Mouse (Mus musculus): ENCODE data around the gene Cdk19. TPM values are rescaled to one million over a fixed set of nuclear protein-coding genes. Genes with fewer than 3 reads are reported as not detected.
"Not testable (repeated sequence)": the region's sequence is repeated elsewhere in the genome, so short reads cannot be mapped to it uniquely, and the experiment has no call there.

The Cdk19 gene
- total and polyA plus RNA-seq, 3 experiments = 2.8 to 8.2 TPM; not detected in 1

GRCm38 (mm10) chr10:40512185-40512584 is 172.8 kb downstream of the Cdk19 start:
- Histone ChIP-seq H3K4me3 (ENCODE audit: control insufficient read depth in 1 of 2, insufficient read depth in 1 of 2, low read depth in 2 of 2, low read length in 2 of 2) (no peak overlapping the region), H3K9me3 (replicated peaks; ENCODE audit: insufficient read depth, low read length) (no peaks in the 10 kb centered on the region), H3K79me2 (ENCODE audit: control insufficient read depth, insufficient read depth, low read length, poor library complexity) (no peaks in the 10 kb centered on the region), H3K9ac (ENCODE audit: control insufficient read depth, low read depth, low read length, poor library complexity, severe bottlenecking) (no peak overlapping the region), H3K27ac (ENCODE audit: control insufficient read depth, low read depth, low read length) (no peak overlapping the region), H3K36me3 (ENCODE audit: control insufficient read depth in 1 of 2, insufficient read depth in 2 of 2, low read length in 2 of 2) (no peaks in the 10 kb centered on the region), H3K27me3 (ENCODE audit: control insufficient read depth in 1 of 2, insufficient read depth in 2 of 2, low read length in 2 of 2) (peaks cover 11 to 13% of the 10 kb centered on the region in 2 experiments), H3K4me1 (ENCODE audit: control insufficient read depth in 1 of 2, insufficient read depth in 2 of 2, low read length in 2 of 2) (no peaks in the 10 kb centered on the region)
- no peak for DNase-seq (ENCODE audit: low read depth, low spot score)
- TF ChIP-seq EP300 (IDR thresholded peaks at IDR 0.05; ENCODE audit: low read depth in 1 of 2, low read length in 2 of 2) (no peak), ZKSCAN1 (IDR thresholded peaks at IDR 0.05; ENCODE audit: low read depth, low read length) (no peak), ZNF384 (IDR thresholded peaks at IDR 0.05; ENCODE audit: low read depth, low read length) (no peak), ZC3H11A (IDR thresholded peaks at IDR 0.05; ENCODE audit: low read depth, low read length) (no peak), POLR2AphosphoS5 (IDR thresholded peaks at IDR 0.05; ENCODE audit: borderline replicate concordance, low read depth, low read length) (no peak), POLR2AphosphoS2 (IDR thresholded peaks at IDR 0.05; ENCODE audit: low read length) (no peak), ETS1 (IDR thresholded peaks at IDR 0.05; ENCODE audit: low read depth, low read length) (no peak), MXI1 (IDR thresholded peaks at IDR 0.05; ENCODE audit: low read depth, low read length) (no peak), MAZ (IDR thresholded peaks at IDR 0.05; ENCODE audit: low read depth, low read length) (no peak), GABPA (IDR thresholded peaks at IDR 0.05; ENCODE audit: low read depth, low read length) (no peak), SMC3 (IDR thresholded peaks at IDR 0.05; ENCODE audit: low read depth, low read length) (no peak), USF2 (IDR thresholded peaks at IDR 0.05; ENCODE audit: borderline replicate concordance in 1 of 2, insufficient read depth in 1 of 2, low read depth in 1 of 2, low read length in 2 of 2) (no peak), JUND (IDR thresholded peaks at IDR 0.05; ENCODE audit: low read depth, low read length) (no peak), RCOR1 (IDR thresholded peaks at IDR 0.05; ENCODE audit: low read depth, low read length) (no peak), ZMIZ1 (IDR thresholded peaks at IDR 0.05; ENCODE audit: low read depth, low read length) (no peak), MYB (IDR thresholded peaks at IDR 0.05; ENCODE audit: low read depth, low read length) (no peak), NRF1 (IDR thresholded peaks at IDR 0.05; ENCODE audit: insufficient read depth, low read depth, low read length, poor library complexity, severe bottlenecking) (no peak), TBP (IDR thresholded peaks at IDR 0.05; ENCODE audit: low read depth, low read length) (no peak), POLR2A (IDR thresholded peaks at IDR 0.05; ENCODE audit: control insufficient read depth in 1 of 2, insufficient read depth in 1 of 2, low read depth in 1 of 2, low read length in 2 of 2, poor library complexity in 1 of 2) (no peak)

GRCm38 (mm10) chr10:40512996-40513395 is 173.6 kb downstream of the Cdk19 start:
- H3K27me3 ChIP-seq (ENCODE audit: control insufficient read depth in 1 of 2, insufficient read depth in 2 of 2, low read length in 2 of 2) = peaks cover 9 to 11% of the 10 kb centered on the region in 2 experiments
- not testable (repeated sequence) for H3K79me2 ChIP-seq (ENCODE audit: control insufficient read depth, insufficient read depth, low read length, poor library complexity); H3K4me3 ChIP-seq (ENCODE audit: control insufficient read depth in 1 of 2, insufficient read depth in 1 of 2, low read depth in 2 of 2, low read length in 2 of 2); H3K36me3 ChIP-seq (ENCODE audit: control insufficient read depth in 1 of 2, insufficient read depth in 2 of 2, low read length in 2 of 2); H3K9ac ChIP-seq (ENCODE audit: control insufficient read depth, low read depth, low read length, poor library complexity, severe bottlenecking); H3K27ac ChIP-seq (ENCODE audit: control insufficient read depth, low read depth, low read length); H3K4me1 ChIP-seq (ENCODE audit: control insufficient read depth in 1 of 2, insufficient read depth in 2 of 2, low read length in 2 of 2); DNase-seq (ENCODE audit: low read depth, low spot score); H3K9me3 ChIP-seq (replicated peaks; ENCODE audit: insufficient read depth, low read length)
